Mouse (Mus musculus) Patski (cell line): ENCODE results near the gene 4930524B15Rik. TPM values are rescaled to one million over a fixed set of nuclear protein-coding genes. Genes with fewer than 3 reads are reported as not detected.
A peak's percentile ranks its signal among the peaks of the same experiment; 100 is the strongest.
"Not testable (repeated sequence)": the region's sequence is repeated elsewhere in the genome, so short reads cannot be mapped to it uniquely, and the experiment has no call there.

Source experiments
- ATAC-seq: fragments of 100-300 bp; one replicate; pipeline ENCODE4 v1.8.0; 2021
- CTCF ChIA-PET: fragments of 350-600 bp; sonication (Branson Sonifier 250); formaldehyde crosslinking; loops from one replicate; lab custom pipeline; 2022; ENCODE audit warnings: inconsistent platforms; lab: Charles Lee
- POLR2A ChIA-PET: fragments of 350-600 bp; sonication (Branson Sonifier 250); formaldehyde crosslinking; loops from one replicate; lab custom pipeline; 2022; ENCODE audit warnings: antibody characterized with exemption, inconsistent platforms; lab: Charles Lee
- DNase-seq: peaks from one replicate; pipeline ENCODE4 v3.0.0-alpha.2; 2011; ENCODE audit warnings: low read depth, low spot score
- H3K27me3 ChIP-seq: fragments of 371-371 bp; one replicate; pipeline ENCODE4 v1.5.1; 2021
- CTCF ChIP-seq: fragments of 100-300 bp; IDR thresholded peaks from one replicate; pipeline ENCODE4 v1.5.1; 2021
- in situ Hi-C: fragments of 300-500 bp; cut with MboI; formaldehyde crosslinking; loops from 3 replicates; pipeline ENCODE4 v1.11.1; 2018; ENCODE audit warnings: low pct_unique_long_range_greater_than_20kb, mixed read lengths
- polyA plus RNA-seq: library from polyadenylated mRNA; unstranded; gene quantifications from one replicate; pipeline ENCODE4 v1.2.3, GENCODE M21; 2021

The 4930524B15Rik gene
- polyA plus RNA-seq, 1 experiment from 2014 or later: not detected

- POLR2A ChIA-PET: interaction anchor here (0.6 to 0.8 kb wide), 2 partner anchors 22 to 78 kb away, joined by 3 read pairs; no protein-coding TSS in a partner anchor
- CTCF ChIA-PET: interaction anchor here (0.8 to 4.2 kb wide), 15 partner anchors 14 to 275 kb away, joined by 3 to 43 read pairs (median 4); partner anchors contain the start of gene Cpeb4
- no peak for DNase-seq
- TF ChIP-seq CTCF: no peak
- no peak for ATAC-seq
- H3K27me3 ChIP-seq: no peaks in the 10 kb centered on the region
- in situ Hi-C loops: loop anchor here (5.0 kb wide), 1 partner anchor 276 kb away; the partner anchor contains the start of gene Bod1
Observed at GRCm38 (mm10) chr11:31948462-31949330, 16.7 kb upstream of the 4930524B15Rik start.

GRCm38 (mm10) chr11:31949331-31949785 is 16.0 kb upstream of the 4930524B15Rik start:
- POLR2A ChIA-PET: interaction anchor here (0.6 to 0.8 kb wide), 3 partner anchors 23 to 190 kb away, joined by 3 read pairs; no protein-coding TSS in a partner anchor

GRCm38 (mm10) chr11:31960071-31960470 is 5.3 kb upstream of the 4930524B15Rik start:
- ChIA-PET POLR2A (no interaction called here), CTCF (interaction anchor here (1.1 kb wide), 1 partner anchor 202 kb away, joined by 3 read pairs; no protein-coding TSS in a partner anchor)

More at GRCm38 (mm10) chr11:31949331-31949785, 16.0 kb upstream of the 4930524B15Rik start:
- in situ Hi-C loops: loop anchor here (5.0 kb wide), 1 partner anchor 277 kb away; the partner anchor contains the start of gene Bod1
- ATAC-seq (no peak), DNase-seq (no peak)
- no peaks in the 10 kb centered on the region for H3K27me3 ChIP-seq
- peak; percentile 70 for TF ChIP-seq CTCF
- CTCF ChIA-PET: interaction anchor here (0.8 to 4.2 kb wide), 15 partner anchors 14 to 275 kb away, joined by 3 to 43 read pairs (median 4); partner anchors contain the start of gene Cpeb4

GRCm38 (mm10) chr11:31963993-31964392 is 1.4 kb upstream of the 4930524B15Rik start:
- ATAC-seq: no peak
- DNase-seq: no peak
- CTCF ChIA-PET: interaction anchor here (1.6 kb wide), 1 partner anchor 9 kb away, joined by 5 read pairs; no protein-coding TSS in a partner anchor
- in situ Hi-C loops: loop anchor here (25.0 kb wide), 1 partner anchor 702 kb away; no protein-coding TSS in a partner anchor
- TF ChIP-seq CTCF: no peak
- H3K27me3 ChIP-seq: peaks cover 7% of the 10 kb centered on the region
- POLR2A ChIA-PET: no interaction called here

More at GRCm38 (mm10) chr11:31960071-31960470, 5.3 kb upstream of the 4930524B15Rik start:
- TF ChIP-seq CTCF: no peak
- in situ Hi-C loops: loop anchor here (25.0 kb wide), 1 partner anchor 698 kb away; no protein-coding TSS in a partner anchor
- H3K27me3 ChIP-seq: no peaks in the 10 kb centered on the region
- DNase-seq (no peak), ATAC-seq (no peak)

- ATAC-seq (no peak), DNase-seq (no peak)
- POLR2A ChIA-PET: interaction anchor here (0.6 to 1.0 kb wide), 2 partner anchors 284 to 1616 kb away, joined by 3 read pairs; no protein-coding TSS in a partner anchor
- in situ Hi-C loops: loop anchor here (25.0 kb wide), 1 partner anchor 712 kb away; no protein-coding TSS in a partner anchor
- CTCF ChIA-PET: no interaction called here
- peaks cover 16% of the 10 kb centered on the region for H3K27me3 ChIP-seq
- no peak for TF ChIP-seq CTCF
Observed at GRCm38 (mm10) chr11:31974132-31974531, 8.7 kb downstream of the 4930524B15Rik start.

- POLR2A ChIA-PET: interaction anchor here (1.0 kb wide), 1 partner anchor 285 kb away, joined by 3 read pairs; no protein-coding TSS in a partner anchor
- peaks cover 16% of the 10 kb centered on the region for H3K27me3 ChIP-seq
- CTCF ChIA-PET: no interaction called here
- ATAC-seq (no peak), DNase-seq (no peak)
- in situ Hi-C loops: loop anchor here (25.0 kb wide), 1 partner anchor 713 kb away; no protein-coding TSS in a partner anchor
- no peak for TF ChIP-seq CTCF
Observed at GRCm38 (mm10) chr11:31974826-31975225, 9.4 kb downstream of the 4930524B15Rik start.

GRCm38 (mm10) chr11:31975678-31976077 is 10.3 kb downstream of the 4930524B15Rik start:
- ChIA-PET CTCF (no interaction called here), POLR2A (no interaction called here)
- H3K27me3 ChIP-seq: peaks cover 11% of the 10 kb centered on the region
- ATAC-seq: no peak
- DNase-seq: no peak
- in situ Hi-C loops: no loop called here
- TF ChIP-seq CTCF: no peak

- in situ Hi-C loops: no loop called here
- TF ChIP-seq CTCF: no peak
- CTCF ChIA-PET: no interaction called here
- ATAC-seq (no peak), DNase-seq (no peak)
- POLR2A ChIA-PET: no interaction called here
- H3K27me3 ChIP-seq: peaks cover 11% of the 10 kb centered on the region
Observed at GRCm38 (mm10) chr11:31976137-31976536, 10.7 kb downstream of the 4930524B15Rik start.

- DNase-seq, POLR2A ChIA-PET, H3K27me3 ChIP-seq, CTCF ChIA-PET, ATAC-seq, in situ Hi-C loops: not testable (repeated sequence)
Observed at GRCm38 (mm10) chr11:31980089-31980488, 14.7 kb downstream of the 4930524B15Rik start.

- TF ChIP-seq CTCF: no peak
- ChIA-PET CTCF (no interaction called here), POLR2A (no interaction called here)
- no peak for DNase-seq
- ATAC-seq: no peak
- peaks cover 13% of the 10 kb centered on the region for H3K27me3 ChIP-seq
- in situ Hi-C loops: no loop called here
Observed at GRCm38 (mm10) chr11:31981830-31982229, 16.4 kb downstream of the 4930524B15Rik start.

- CTCF ChIA-PET, in situ Hi-C loops, POLR2A ChIA-PET, DNase-seq, ATAC-seq: not testable (repeated sequence)
- peaks cover 13% of the 10 kb centered on the region for H3K27me3 ChIP-seq
Observed at GRCm38 (mm10) chr11:31982247-31982943, 17.0 kb downstream of the 4930524B15Rik start.
